Mouse (Mus musculus) neural tube, embryonic 15.5 days (tissue): ENCODE data around the gene Klk5. TPM values are rescaled to one million over a fixed set of nuclear protein-coding genes. Genes with fewer than 3 reads are reported as not detected.
A peak's percentile ranks its signal among the peaks of the same experiment; 100 is the strongest.

ENCODE experiments used
- ATAC-seq: fragments of 200-750 bp; cut with Nextera tagmentation; 2 replicates; pipeline ENCODE4 v1.8.0; 2017; ENCODE audit warnings: mild to moderate bottlenecking, moderate TSS enrichment, moderate library complexity; ENCODE audit not compliant: low FRiP score
- H3K27ac ChIP-seq: fragments of 300-500 bp; sonication (generic); replicated peaks from 2 replicates; pipeline ENCODE4 v1.5.1; 2015; ENCODE audit warnings: mild to moderate bottlenecking, inconsistent platforms
- H3K27me3 ChIP-seq: fragments of 300-500 bp; sonication (generic); replicated peaks from 2 replicates; pipeline ENCODE4 v1.6.1; 2015; ENCODE audit warnings: inconsistent platforms
- H3K36me3 ChIP-seq: fragments of 300-500 bp; sonication (generic); 2 replicates; pipeline ENCODE4 v1.6.1; 2015; ENCODE audit warnings: inconsistent platforms
- H3K4me1 ChIP-seq: fragments of 300-500 bp; sonication (generic); 2 replicates; pipeline ENCODE4 v1.6.1; 2015; ENCODE audit warnings: inconsistent platforms
- H3K4me2 ChIP-seq: fragments of 300-500 bp; sonication (generic); 2 replicates; pipeline ENCODE4 v1.6.1; 2015; ENCODE audit warnings: inconsistent platforms, mild to moderate bottlenecking, moderate library complexity
- H3K4me3 ChIP-seq: fragments of 300-500 bp; sonication (generic); replicated peaks from 2 replicates; pipeline ENCODE4 v1.5.1; 2015; ENCODE audit warnings: mild to moderate bottlenecking, inconsistent platforms
- H3K9ac ChIP-seq: fragments of 300-500 bp; sonication (generic); replicated peaks from 2 replicates; pipeline ENCODE4 v1.6.1; 2015; ENCODE audit warnings: mild to moderate bottlenecking, inconsistent platforms
- H3K9me3 ChIP-seq: fragments of 300-500 bp; sonication (generic); replicated peaks from 2 replicates; pipeline ENCODE4 v1.6.1; 2016; ENCODE audit warnings: inconsistent platforms
- WGBS: fragments of 180-500 bp; shearing (Covaris S2); methylation state at CpG from one replicate; pipeline ENCODE4 v1.1.7; 2015; ENCODE audit warnings: mixed read lengths; 5-methylcytosine and 5-hydroxymethylcytosine counted together
- polyA plus RNA-seq: library from polyadenylated mRNA; unstranded; fragments of >200 nt; fragmentation: Nextera tagmentation; extraction: Ambion mirVana; gene quantifications from 2 replicates; pipeline ENCODE4 v1.2.1, GENCODE M21; 2015

The Klk5 gene
- polyA plus RNA-seq, result not detected in 2 replicates

DNA sequence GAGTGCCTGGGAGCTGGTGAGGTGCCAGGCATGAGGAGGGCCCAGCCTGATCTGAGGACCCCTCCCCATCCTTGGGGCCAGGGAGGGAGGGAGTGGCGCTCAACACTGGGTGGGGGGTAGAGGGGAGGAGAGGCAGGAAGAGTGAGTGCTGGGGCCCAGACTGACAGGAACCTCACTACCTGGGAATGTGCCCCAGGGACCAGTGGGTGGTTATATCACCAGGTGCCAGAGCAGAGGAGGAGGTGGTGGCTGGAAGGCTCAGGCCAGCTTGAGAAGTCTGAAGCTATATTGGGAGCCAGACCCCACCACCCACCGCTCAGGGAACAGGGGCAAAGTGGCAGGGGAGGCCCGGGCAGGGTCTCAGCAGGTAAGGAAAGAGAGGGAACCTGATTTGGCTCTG, at the start of gene Klk5:
Gene Klk5, plus strand, starts transcription at position 271 of the 400 bp plus-strand sequence.
- H3K4me3 ChIP-seq, result no peak within 1 kb of the TSS
- H3K36me3 ChIP-seq, result no peaks in the 10 kb centered on the region
- no peaks in the 10 kb centered on the region for H3K9me3 ChIP-seq
- no peak within 1 kb of the TSS for H3K9ac ChIP-seq
- no peaks in the 10 kb centered on the region for H3K27me3 ChIP-seq
- H3K4me1 ChIP-seq, result no peaks in the 10 kb centered on the region
- H3K4me2 ChIP-seq, result no peak within 1 kb of the TSS
- 78% methylated on average over 3 of the region's 3 CpGs for WGBS
- H3K27ac ChIP-seq, result no peak within 1 kb of the TSS
- ATAC-seq, result no peak

DNA sequence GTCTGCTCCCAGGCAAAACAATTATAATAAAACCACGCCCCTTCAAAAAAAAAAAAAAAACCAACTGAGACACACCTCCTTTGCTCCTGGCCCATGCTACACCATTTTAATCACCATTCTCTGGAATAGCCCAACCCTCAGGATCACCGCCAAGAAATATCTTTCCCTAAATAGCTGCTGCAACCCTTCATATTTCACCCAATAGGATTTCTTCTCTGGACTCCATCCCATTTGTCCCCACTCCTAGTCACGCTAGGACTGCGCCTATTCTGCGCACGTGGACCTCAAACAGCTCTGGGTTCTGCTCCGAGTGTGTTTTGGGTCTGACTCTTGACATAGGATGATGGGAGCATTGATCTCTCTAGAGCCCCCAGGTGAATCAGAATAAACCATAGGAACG, 45.4 kb upstream of the Klk5 start:
- H3K4me1 ChIP-seq, result peaks cover 22% of the 10 kb centered on the region
- no peaks in the 10 kb centered on the region for H3K9me3 ChIP-seq
- H3K36me3 ChIP-seq, result no peaks in the 10 kb centered on the region
- peak overlapping the region; percentile 53 for H3K4me3 ChIP-seq
- peak overlapping the region; percentile 45 for H3K9ac ChIP-seq
- no peak overlapping the region for H3K27ac ChIP-seq
- peak overlapping the region; percentile 87 for H3K4me2 ChIP-seq
- peak; percentile 43 for ATAC-seq
- H3K27me3 ChIP-seq, result peaks cover 37% of the 10 kb centered on the region
- WGBS, result 5% methylated on average over 8 of the region's 8 CpGs

DNA sequence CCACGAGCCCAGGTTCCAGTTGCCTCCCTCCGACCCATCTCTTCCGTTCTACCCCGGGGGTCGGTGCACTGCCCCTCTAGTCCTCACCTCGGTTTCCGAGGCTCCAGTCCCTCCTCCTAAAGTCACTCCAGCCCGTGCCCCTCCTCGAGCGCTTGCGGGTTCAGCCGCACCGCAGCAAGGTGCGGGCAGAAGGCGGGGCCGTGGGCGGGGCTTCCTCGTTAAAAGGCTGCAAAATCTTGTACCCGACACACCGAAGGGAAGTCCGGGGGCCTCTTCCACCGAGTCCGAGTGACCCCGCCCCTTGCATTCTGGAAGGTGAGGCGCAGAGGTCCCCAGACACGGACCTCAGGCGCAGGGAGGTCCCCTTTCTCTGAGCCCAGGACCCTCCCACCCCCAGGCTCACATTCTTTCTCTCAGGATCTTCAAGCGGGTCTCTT, 44.4 kb upstream of the Klk5 start, which contains the start of gene Klk8:
Gene Klk8, plus strand, starts transcription at position 245 of the 437 bp plus-strand sequence.
- peak within 1 kb of the TSS; percentile 53 for H3K4me3 ChIP-seq
- H3K9ac ChIP-seq, result peak within 1 kb of the TSS; percentile 45
- H3K27ac ChIP-seq, result no peak within 1 kb of the TSS
- H3K27me3 ChIP-seq, result peaks cover 37% of the 10 kb centered on the region
- under 1% methylated on average over 28 of the region's 28 CpGs for WGBS
- ATAC-seq, result peak; percentile 74
- peak within 1 kb of the TSS; percentile 87 for H3K4me2 ChIP-seq
- no peaks in the 10 kb centered on the region for H3K36me3 ChIP-seq
- no peaks in the 10 kb centered on the region for H3K9me3 ChIP-seq
- peaks cover 22% of the 10 kb centered on the region for H3K4me1 ChIP-seq

GRCm38 (mm10) chr7:43797844-43798462, 43.8 kb upstream of the Klk5 start:
- Histone ChIP-seq H3K36me3 (no peaks in the 10 kb centered on the region), H3K27ac (no peak overlapping the region), H3K27me3 (peaks cover 37% of the 10 kb centered on the region), H3K9ac (peak overlapping the region; percentile 45; the same call in 1 of the 2 replicates), H3K4me1 (peaks cover 22% of the 10 kb centered on the region), H3K9me3 (no peaks in the 10 kb centered on the region), H3K4me3 (peak overlapping the region; percentile 53), H3K4me2 (peak overlapping the region; percentile 87)
- ATAC-seq, result peak; percentile 46; the same call in 1 of the 2 replicates
- WGBS, result 37% methylated on average over 13 of the region's 13 CpGs

DNA sequence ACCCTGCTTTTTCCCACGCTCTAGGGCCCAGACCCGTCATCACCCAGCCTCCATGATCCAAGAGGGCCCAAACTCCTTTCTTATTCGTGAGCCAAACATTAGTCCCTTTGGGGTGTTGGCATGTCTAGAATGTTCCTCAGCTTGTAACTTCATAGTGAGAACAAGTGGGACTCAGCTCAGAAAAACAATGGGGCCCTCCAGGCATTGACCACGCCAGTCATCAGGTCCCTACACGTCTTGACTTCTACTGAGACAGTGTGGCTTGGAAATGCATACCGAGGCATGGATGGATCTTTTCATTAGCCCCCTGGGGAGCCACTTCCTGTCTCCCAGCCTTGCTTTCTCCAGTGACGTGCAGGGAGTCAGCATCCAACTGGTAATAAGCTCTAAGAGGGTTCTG, 41.9 kb upstream of the Klk5 start:
- WGBS, result 74% methylated on average over 7 of the region's 7 CpGs
- H3K4me2 ChIP-seq, result no peak overlapping the region
- H3K27me3 ChIP-seq, result peaks cover 30% of the 10 kb centered on the region
- H3K36me3 ChIP-seq, result no peaks in the 10 kb centered on the region
- ATAC-seq, result no peak
- peaks cover 22% of the 10 kb centered on the region for H3K4me1 ChIP-seq
- H3K27ac ChIP-seq, result no peak overlapping the region
- no peak overlapping the region for H3K4me3 ChIP-seq
- no peak overlapping the region for H3K9ac ChIP-seq
- no peaks in the 10 kb centered on the region for H3K9me3 ChIP-seq

DNA sequence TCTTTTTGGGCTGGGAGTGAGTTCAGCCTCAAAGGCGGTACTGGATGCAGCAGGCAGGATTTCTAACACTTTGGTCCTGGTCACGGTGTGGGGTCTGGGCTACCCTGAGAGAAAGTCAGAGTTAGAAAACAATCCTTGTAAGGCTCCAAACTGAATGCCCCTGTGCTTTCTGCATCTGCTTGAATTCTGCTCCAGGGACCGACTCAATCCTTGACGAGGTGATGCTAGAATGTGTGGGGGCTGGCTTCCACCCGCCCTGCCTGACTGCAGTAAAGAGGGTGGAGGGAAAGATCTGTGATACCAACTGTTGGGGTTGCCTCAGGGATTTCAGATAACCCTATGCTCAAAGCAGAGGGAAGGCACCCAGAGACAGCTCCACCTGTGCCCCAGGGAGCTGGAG, 30.8 kb upstream of the Klk5 start, which contains the start of gene Klk7:
Gene Klk7, plus strand, starts transcription at position 301 of the 400 bp plus-strand sequence.
- ATAC-seq, result no peak
- H3K4me2 ChIP-seq, result no peak within 1 kb of the TSS
- H3K9ac ChIP-seq, result no peak within 1 kb of the TSS
- no peaks in the 10 kb centered on the region for H3K27me3 ChIP-seq
- no peaks in the 10 kb centered on the region for H3K4me1 ChIP-seq
- H3K9me3 ChIP-seq, result no peaks in the 10 kb centered on the region
- no peak within 1 kb of the TSS for H3K4me3 ChIP-seq
- H3K27ac ChIP-seq, result no peak within 1 kb of the TSS
- no peaks in the 10 kb centered on the region for H3K36me3 ChIP-seq
- 61% methylated on average over 5 of the region's 5 CpGs for WGBS

- ATAC-seq, result no peak
- Histone ChIP-seq H3K36me3 (no peaks in the 10 kb centered on the region), H3K9ac (no peak overlapping the region), H3K4me2 (no peak overlapping the region), H3K27ac (no peak overlapping the region), H3K4me1 (no peaks in the 10 kb centered on the region), H3K9me3 (no peaks in the 10 kb centered on the region), H3K4me3 (no peak overlapping the region), H3K27me3 (no peaks in the 10 kb centered on the region)
- WGBS, result 88% methylated on average over 7 of the region's 7 CpGs
Measured at GRCm38 (mm10) chr7:43815211-43815610, 26.6 kb upstream of the Klk5 start.

GRCm38 (mm10) chr7:43816746-43817145, 25.0 kb upstream of the Klk5 start:
- H3K27me3 ChIP-seq, result no peaks in the 10 kb centered on the region
- no peaks in the 10 kb centered on the region for H3K9me3 ChIP-seq
- ATAC-seq, result no peak
- H3K36me3 ChIP-seq, result no peaks in the 10 kb centered on the region
- H3K4me2 ChIP-seq, result no peak overlapping the region
- no peak overlapping the region for H3K27ac ChIP-seq
- no peak overlapping the region for H3K4me3 ChIP-seq
- no peak overlapping the region for H3K9ac ChIP-seq
- no peaks in the 10 kb centered on the region for H3K4me1 ChIP-seq

DNA sequence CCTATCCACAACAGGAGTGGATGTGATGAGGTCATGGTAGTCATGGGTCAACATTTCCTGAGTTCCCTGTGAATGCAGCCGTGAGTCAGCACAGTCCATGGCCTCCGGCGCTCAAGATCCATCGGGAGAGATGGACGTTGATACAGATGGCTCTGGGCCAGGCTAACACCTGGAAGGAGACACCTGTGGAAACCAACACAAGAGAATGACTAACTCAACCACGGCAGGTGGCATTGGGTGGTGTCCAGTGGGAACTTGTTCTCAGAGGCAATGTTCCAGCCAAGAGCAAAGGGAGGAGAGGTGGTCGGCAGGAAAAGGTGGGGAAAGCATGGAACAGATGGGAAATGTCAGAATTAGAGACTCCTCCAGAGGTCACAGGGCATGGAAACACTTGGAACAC, 20.2 kb upstream of the Klk5 start:
- Histone ChIP-seq H3K9ac (no peak overlapping the region), H3K4me3 (no peak overlapping the region), H3K4me1 (no peaks in the 10 kb centered on the region), H3K9me3 (no peaks in the 10 kb centered on the region), H3K36me3 (no peaks in the 10 kb centered on the region), H3K27me3 (no peaks in the 10 kb centered on the region), H3K27ac (no peak overlapping the region), H3K4me2 (no peak overlapping the region)
- no peak for ATAC-seq
- 95% methylated on average over 7 of the region's 7 CpGs for WGBS

- ATAC-seq, result no peak
- WGBS, result 82% methylated on average over 10 of the region's 10 CpGs
Measured at GRCm38 (mm10) chr7:43824199-43824598, 17.6 kb upstream of the Klk5 start, which contains the start of gene Klk6. Klk6 (plus strand) TSS chr7:43824499.

DNA sequence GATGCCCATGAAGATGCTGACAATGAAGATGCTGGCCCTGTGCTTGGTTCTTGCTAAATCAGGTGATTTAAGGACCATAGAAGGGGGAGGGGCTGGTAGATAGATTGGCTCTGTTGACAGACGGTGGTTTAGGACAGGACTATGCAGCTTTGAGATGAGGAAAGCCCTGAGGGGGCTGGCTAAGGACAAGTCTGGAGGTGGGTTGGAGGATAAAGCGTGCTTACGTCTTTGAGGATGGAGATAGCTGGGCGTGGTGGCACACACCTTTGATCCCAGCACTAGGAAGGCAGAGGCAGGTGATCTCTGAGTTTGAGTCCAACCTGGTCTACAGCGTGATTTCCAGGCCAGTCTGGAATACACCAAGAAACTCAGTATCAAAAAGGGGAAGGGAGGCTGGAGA, 15.7 kb upstream of the Klk5 start:
- H3K4me3 ChIP-seq, result no peak overlapping the region
- H3K9me3 ChIP-seq, result no peaks in the 10 kb centered on the region
- no peaks in the 10 kb centered on the region for H3K36me3 ChIP-seq
- no peak for ATAC-seq
- no peaks in the 10 kb centered on the region for H3K4me1 ChIP-seq
- H3K27me3 ChIP-seq, result no peaks in the 10 kb centered on the region
- H3K27ac ChIP-seq, result no peak overlapping the region
- WGBS, result 92% methylated on average over 5 of the region's 5 CpGs
- H3K4me2 ChIP-seq, result no peak overlapping the region
- no peak overlapping the region for H3K9ac ChIP-seq

More at GRCm38 (mm10) chr7:43824199-43824598, 17.6 kb upstream of the Klk5 start, which contains the start of gene Klk6:
- no peaks in the 10 kb centered on the region for H3K9me3 ChIP-seq
- no peak within 1 kb of the TSS for H3K27ac ChIP-seq
- no peaks in the 10 kb centered on the region for H3K27me3 ChIP-seq
- no peak within 1 kb of the TSS for H3K4me2 ChIP-seq
- H3K9ac ChIP-seq, result no peak within 1 kb of the TSS
- H3K4me3 ChIP-seq, result no peak within 1 kb of the TSS
- no peaks in the 10 kb centered on the region for H3K36me3 ChIP-seq
- no peaks in the 10 kb centered on the region for H3K4me1 ChIP-seq

- ATAC-seq, result no peak
- Histone ChIP-seq H3K9me3 (no peaks in the 10 kb centered on the region), H3K4me1 (no peaks in the 10 kb centered on the region), H3K9ac (no peak overlapping the region), H3K36me3 (no peaks in the 10 kb centered on the region), H3K27me3 (no peaks in the 10 kb centered on the region), H3K4me3 (no peak overlapping the region), H3K4me2 (no peak overlapping the region), H3K27ac (no peak overlapping the region)
- WGBS, result 86% methylated on average over 4 of the region's 4 CpGs
Measured at GRCm38 (mm10) chr7:43827706-43828105, 14.1 kb upstream of the Klk5 start.
